Mouse (Mus musculus) hindbrain, embryonic 16.5 days (tissue): ENCODE measurements around the gene Gm45521. TPM values are rescaled to one million over a fixed set of nuclear protein-coding genes. Genes with fewer than 3 reads are reported as not detected.

ENCODE experiments used
- polyA plus RNA-seq: library from polyadenylated mRNA; unstranded; fragments of >200 nt; fragmentation: Nextera tagmentation; extraction: Ambion mirVana; gene quantifications from 2 replicates; pipeline ENCODE4 v1.2.1, GENCODE M21; 2015

Gm45521 gene
- polyA plus RNA-seq, 1 experiment from 2014 or later, result 0.40 TPM

Other genes with a start within 250 kb of the Gm45521 start
- gene Gm26661, start 165.7 kb upstream of the Gm45521 start, polyA plus RNA-seq, result 0.38 TPM in 1 of 2 replicates, not detected in the other
- gene Flnb, start 139.3 kb upstream of the Gm45521 start, polyA plus RNA-seq, result 6.3 and 12.2 TPM in 2 replicates
- 0.05 and 0.08 TPM in 2 replicates for gene Dnase1l3, start 37.3 kb downstream of the Gm45521 start, polyA plus RNA-seq
- gene Abhd6, start 45.6 kb downstream of the Gm45521 start, polyA plus RNA-seq, result 39.3 and 42.5 TPM in 2 replicates
- 50.1 and 50.8 TPM in 2 replicates for gene Rpp14, start 123.1 kb downstream of the Gm45521 start, polyA plus RNA-seq
- gene Pxk, start 140.9 kb downstream of the Gm45521 start, polyA plus RNA-seq, result 67.9 and 70.4 TPM in 2 replicates
- 274 and 298 TPM in 2 replicates for gene Pdhb, start 215.7 kb downstream of the Gm45521 start, polyA plus RNA-seq